Mouse (Mus musculus) ES-E14 (cell line): ENCODE results near the gene Asic1.

Experiments
- CHD2 ChIP-seq: IDR thresholded peaks from 2 replicates; pipeline ENCODE4 v1.6.1; 2014; ENCODE audit warnings: mild to moderate bottlenecking, low read depth, low read length, inconsistent platforms
- HCFC1 ChIP-seq: IDR thresholded peaks from 2 replicates; pipeline ENCODE4 v1.6.1; 2012; ENCODE audit warnings: low read length, inconsistent platforms, borderline replicate concordance; ENCODE audit not compliant: insufficient read depth
- ZC3H11A ChIP-seq: IDR thresholded peaks from 2 replicates; pipeline ENCODE4 v1.6.1; 2012; ENCODE audit warnings: low read depth, mild to moderate bottlenecking, inconsistent platforms, low read length, borderline replicate concordance
- ZNF384 ChIP-seq: IDR thresholded peaks from 2 replicates; pipeline ENCODE4 v1.6.1; 2012; ENCODE audit warnings: low read depth, low read length, inconsistent platforms

- no peak for TF ChIP-seq HCFC1
- TF ChIP-seq ZC3H11A: no peak
- no peak for TF ChIP-seq ZNF384
- no peak for TF ChIP-seq CHD2
Observed at GRCm38 (mm10) chr15:99698533-99699085, 28.4 kb downstream of the Asic1 start.
